Comparison of ENCODE assay signal across 15 mouse cellular contexts in the genomic region with DNA sequence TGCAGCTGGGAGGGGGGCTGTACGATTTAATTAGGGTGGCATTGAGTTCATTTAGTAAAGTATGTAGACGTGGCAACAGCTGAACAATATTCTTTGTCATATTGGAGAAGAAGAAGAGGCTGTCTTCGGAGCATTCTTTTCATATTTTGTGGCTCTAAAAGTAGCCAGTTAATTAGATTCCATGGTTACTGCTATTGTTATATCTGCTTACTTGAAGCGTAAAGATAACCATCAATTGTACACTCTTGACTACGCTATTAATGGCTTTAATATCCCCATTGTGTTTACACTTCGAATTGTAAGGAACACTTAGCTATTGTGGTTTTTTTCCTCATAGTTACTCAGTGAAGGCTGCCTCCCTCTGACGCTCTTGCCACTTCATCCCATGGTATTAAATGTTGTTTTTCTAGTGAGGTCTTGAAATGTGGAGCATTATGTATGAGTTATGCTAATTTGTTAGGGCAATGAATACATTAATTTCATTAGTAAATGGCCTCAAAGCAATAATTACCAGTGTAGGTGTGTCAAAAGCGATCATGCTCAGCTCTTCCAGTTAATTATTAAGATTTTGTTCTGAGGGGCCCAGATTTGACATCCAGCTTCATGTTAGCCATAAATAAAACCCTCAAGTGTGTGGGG.
"Had no signal": no experiment of that assay in that cellular context is flagged by ENCODE, and none has a peak within 500 bp of the region (broad histone marks: within the 10 kb centered on the region; RNA-seq: fewer than 3 reads in every experiment).

No protein-coding gene starts in this region.

- H3K27me3 ChIP-seq: liver, embryonic 15.5 days; megakaryocyte, embryonic 14.5 days; neural tube, embryonic 12.5 days; stomach, embryonic 15.5 days had no signal

- H3K36me3 ChIP-seq: liver, embryonic 15.5 days; neural tube, embryonic 12.5 days; stomach, embryonic 15.5 days had no signal

- ATAC-seq: intestine, embryonic 16.5 days had no signal

- H3K4me1 ChIP-seq: liver, embryonic 15.5 days; megakaryocyte, embryonic 14.5 days; neural tube, embryonic 12.5 days; stomach, embryonic 15.5 days had no signal

- H3K9ac ChIP-seq: liver, embryonic 15.5 days; neural tube, embryonic 12.5 days; stomach, embryonic 15.5 days had no signal

- H3K4me3 ChIP-seq: liver, embryonic 15.5 days; megakaryocyte, embryonic 14.5 days; neural tube, embryonic 12.5 days; stomach, embryonic 15.5 days had no signal

- DNase-seq: kidney, adult 8-10 months; kidney, postnatal 36 days; layer of hippocampus, adult 9-11 months; lung, adult 2 months; lung, postnatal 10 days; right cerebral cortex, postnatal 14 days; thymus, adult 2 months; thymus, postnatal 25 days had no signal

- H3K4me2 ChIP-seq: liver, embryonic 11.5 days; liver, embryonic 15.5 days; neural tube, embryonic 12.5 days; stomach, embryonic 15.5 days had no signal

- H3K9me3 ChIP-seq: liver, embryonic 15.5 days; neural tube, embryonic 12.5 days; stomach, embryonic 15.5 days had no signal

- H3K27ac ChIP-seq: liver, embryonic 15.5 days; macrophage; neural tube, embryonic 12.5 days; stomach, embryonic 15.5 days had no signal
